Mouse (Mus musculus): ENCODE data around the gene Eml1.

DNA sequence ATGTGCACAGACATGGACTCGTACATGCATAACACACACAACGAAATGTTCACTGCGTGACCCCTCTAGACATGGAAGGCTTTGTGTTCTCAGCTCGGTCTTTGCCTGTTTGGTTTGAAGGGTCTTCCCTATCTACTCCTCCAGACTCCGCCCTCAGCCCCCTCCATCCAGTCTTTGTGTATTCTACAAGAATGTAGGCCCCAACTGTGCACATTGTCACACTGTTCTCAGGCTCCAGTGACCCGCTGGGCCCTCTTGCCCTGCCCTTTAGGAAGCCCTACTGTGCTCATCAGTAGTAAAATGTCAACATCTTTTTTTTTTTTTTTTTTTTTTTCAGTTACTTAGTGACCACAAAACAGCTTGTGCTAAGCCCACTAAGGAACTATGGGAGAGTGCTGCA, 61.0 kb downstream of the Eml1 start:
- TF ChIP-seq CTCF (IDR thresholded peaks at IDR 0.05; ENCODE audit: control insufficient read depth, insufficient read depth, insufficient read length) (no peak), USF1 (IDR thresholded peaks at IDR 0.05; ENCODE audit: low read depth) (no peak)
